Mouse (Mus musculus) CH12.LX (cell line): Measurements from ENCODE around the gene Cd5.

Experiments used
- CTCF ChIP-seq, 2 experiments: IDR thresholded peaks in 1 of 2; conservative IDR thresholded peaks in 1 of 2; 2 replicates each; pipeline ENCODE4 v1.5.1; 2011 to 2012; ENCODE audit warnings: low read depth in 2 of 2, low read length in 2 of 2, improper control_type of control experiment in 1 of 2, inconsistent platforms in 1 of 2, mild to moderate bottlenecking in 1 of 2, moderate library complexity in 1 of 2
- ELF1 ChIP-seq: IDR thresholded peaks from 2 replicates; pipeline ENCODE4 v1.6.1; 2014; ENCODE audit warnings: low read depth, mild to moderate bottlenecking, inconsistent platforms, low read length, improper control_type of control experiment
- EP300 ChIP-seq: IDR thresholded peaks from 2 replicates; pipeline ENCODE4 v1.6.1; 2011; ENCODE audit warnings: low read length, improper control_type of control experiment
- GABPA ChIP-seq: IDR thresholded peaks from 2 replicates; pipeline ENCODE4 v1.6.1; 2012; ENCODE audit warnings: low read depth, low read length, improper control_type of control experiment, inconsistent platforms; ENCODE audit not compliant: insufficient replicate concordance
- HCFC1 ChIP-seq: IDR thresholded peaks from 2 replicates; pipeline ENCODE4 v1.6.1; 2012; ENCODE audit warnings: low read depth, mild to moderate bottlenecking, inconsistent platforms, low read length, improper control_type of control experiment
- IRF4 ChIP-seq: IDR thresholded peaks from 2 replicates; pipeline ENCODE4 v1.6.1; 2014; ENCODE audit warnings: low read depth, mild to moderate bottlenecking, inconsistent platforms, low read length, improper control_type of control experiment
- JUND ChIP-seq: conservative IDR thresholded peaks from 2 replicates; pipeline ENCODE4 v1.6.1; 2011; ENCODE audit warnings: low read depth, low read length, improper control_type of control experiment
- NRF1 ChIP-seq: IDR thresholded peaks from 2 replicates; pipeline ENCODE4 v1.6.1; 2014; ENCODE audit warnings: low read depth, mild to moderate bottlenecking, inconsistent platforms, low read length, improper control_type of control experiment, moderate library complexity
- POLR2A ChIP-seq: IDR thresholded peaks from 2 replicates; pipeline ENCODE4 v1.6.1; 2011; ENCODE audit warnings: low read depth, mild to moderate bottlenecking, improper control_type of control experiment, low read length
- SIN3A ChIP-seq: IDR thresholded peaks from 2 replicates; pipeline ENCODE4 v1.6.1; 2012; ENCODE audit warnings: low read length, improper control_type of control experiment, inconsistent platforms
- SMC3 ChIP-seq: IDR thresholded peaks from 2 replicates; pipeline ENCODE4 v1.6.1; 2011; ENCODE audit warnings: low read depth, low read length, improper control_type of control experiment
- UBTF ChIP-seq: IDR thresholded peaks from 2 replicates; pipeline ENCODE4 v1.6.1; 2012; ENCODE audit warnings: low read depth, mild to moderate bottlenecking, inconsistent platforms, low read length, improper control_type of control experiment, moderate library complexity
- USF2 ChIP-seq: conservative IDR thresholded peaks from 2 replicates; pipeline ENCODE4 v1.6.1; 2011; ENCODE audit warnings: low read depth, low read length, improper control_type of control experiment
- ZKSCAN1 ChIP-seq: IDR thresholded peaks from 2 replicates; pipeline ENCODE4 v1.6.1; 2012; ENCODE audit warnings: low read depth, inconsistent platforms, low read length, improper control_type of control experiment, borderline replicate concordance

- TF ChIP-seq CTCF (conservative IDR thresholded peaks at IDR 0.05 in 1 of 2, IDR thresholded peaks at IDR 0.05 in 1 of 2; ENCODE audit: low read depth in 2 of 2, low read length in 2 of 2) (no peak), NRF1 (no peak), ELF1 (no peak), GABPA (no peak), EP300 (no peak), SMC3 (no peak), POLR2A (no peak), UBTF (no peak), HCFC1 (no peak), USF2 (no peak), SIN3A (no peak), ZKSCAN1 (no peak), IRF4 (no peak), JUND (no peak)
These were observed 26.6 kb downstream of the Cd5 start for GRCm38 (mm10) chr19:10712194-10712593.
